Mouse (Mus musculus): ENCODE measurements around the gene Wfdc11.

GRCm38 (mm10) chr2:164705328-164705727 is 31.4 kb upstream of the Wfdc11 start:
- TF ChIP-seq POLR2A (IDR thresholded peaks at IDR 0.05; ENCODE audit: control insufficient read depth, extremely low read depth, insufficient read depth, low read length, poor library complexity) (no peak), CTCF (IDR thresholded peaks at IDR 0.05; ENCODE audit: borderline replicate concordance, control insufficient read depth, extremely low read depth, insufficient read depth, low read length, poor library complexity) (no peak)

Measured in thymus, adult 2 months (tissue).